Mouse (Mus musculus): Measurements from ENCODE around the gene Ino80e.

DNA sequence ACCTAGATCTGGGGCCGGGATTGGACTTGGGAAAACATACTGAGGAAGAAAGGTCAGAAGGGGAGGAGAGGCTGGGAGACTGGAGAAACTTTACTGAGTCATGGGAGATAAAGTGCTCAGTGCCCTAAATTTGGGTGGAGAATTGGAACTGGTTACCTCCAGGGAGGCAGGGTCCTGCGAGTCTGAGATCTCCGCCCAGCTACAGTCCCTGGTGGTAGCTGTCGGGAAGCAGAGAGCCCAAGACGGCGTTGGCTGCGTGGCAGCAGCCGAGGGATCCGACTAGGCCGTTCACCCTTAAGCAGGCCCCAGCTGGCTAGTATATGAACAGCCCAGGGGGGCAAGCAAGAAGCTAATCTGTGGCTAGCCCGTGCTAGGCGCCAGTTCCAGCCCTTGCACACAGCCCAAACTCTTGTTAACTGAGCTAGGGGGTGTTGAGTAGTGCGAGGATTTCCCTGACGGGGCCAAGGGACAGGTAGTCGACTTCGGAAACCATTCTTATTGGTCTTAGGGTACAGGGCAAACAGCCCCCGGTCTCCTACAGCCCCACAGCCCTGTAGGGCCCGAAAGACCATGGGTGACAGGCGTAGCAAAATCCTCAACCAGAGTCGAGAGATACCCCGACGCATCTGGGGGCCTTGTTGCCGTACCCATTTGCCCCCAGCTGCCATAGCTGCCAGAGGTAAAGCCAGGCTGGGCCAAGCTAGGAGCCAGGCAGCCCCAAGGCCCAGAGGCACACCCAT lies 7.8 kb upstream of the Ino80e start:
- no peak for TF ChIP-seq TCF12 (IDR thresholded peaks at IDR 0.05; ENCODE audit: insufficient read depth, poor library complexity, severe bottlenecking)
- TF ChIP-seq POLR2AphosphoS2 (IDR thresholded peaks at IDR 0.05; ENCODE audit: insufficient read length, low read depth): no peak
- no peak for TF ChIP-seq POLR2A (IDR thresholded peaks at IDR 0.05; ENCODE audit: insufficient read length, low read depth)
- no peak for TF ChIP-seq USF1 (IDR thresholded peaks at IDR 0.05; ENCODE audit: low read depth)
- TF ChIP-seq MYOD1 (IDR thresholded peaks at IDR 0.05; ENCODE audit: control insufficient read depth in 1 of 3, insufficient read length in 2 of 3, low read depth in 2 of 3): no peak
- no peak for TF ChIP-seq MAX (IDR thresholded peaks at IDR 0.05; ENCODE audit: low read depth)
- TF ChIP-seq SRF (IDR thresholded peaks at IDR 0.05; ENCODE audit: control insufficient read depth, insufficient read length, low read depth): no peak
